Mouse (Mus musculus): ENCODE data around the gene Lrwd1.

DNA sequence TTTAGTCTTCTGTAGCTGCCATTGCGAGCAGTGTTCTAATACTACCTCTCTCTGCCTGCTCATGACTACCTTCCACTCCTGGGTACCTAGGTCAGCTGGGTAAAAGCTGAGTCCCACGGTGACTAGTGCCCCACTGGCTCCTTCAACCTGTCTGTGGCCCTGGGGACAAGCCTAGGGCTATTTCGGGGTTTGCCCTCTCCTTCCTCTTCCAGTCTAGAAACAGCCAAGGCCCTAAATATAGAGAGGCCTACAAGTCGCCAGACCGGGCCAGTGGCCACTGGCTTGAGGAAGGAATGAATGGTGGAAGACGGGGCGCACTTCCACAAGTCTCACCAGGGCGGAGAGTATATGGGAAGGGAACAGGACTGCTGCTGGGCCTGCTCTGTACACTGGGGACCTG is 49.6 kb downstream of the Lrwd1 start:
- no peak for TF ChIP-seq GATA1 (IDR thresholded peaks at IDR 0.05; ENCODE audit: borderline replicate concordance, low read length)
- no peak for TF ChIP-seq FLI1 (IDR thresholded peaks at IDR 0.05; ENCODE audit: low read length)
